Mouse (Mus musculus) forebrain, embryonic 16.5 days (tissue): ENCODE measurements around the gene Tktl1. TPM values are rescaled to one million over a fixed set of nuclear protein-coding genes. Genes with fewer than 3 reads are reported as not detected.

Source experiments
- ATAC-seq: fragments of 200-750 bp; cut with Nextera tagmentation; 2 replicates; pipeline ENCODE4 v1.8.0; 2017; ENCODE audit warnings: mild to moderate bottlenecking, moderate library complexity
- H3K27ac ChIP-seq: fragments of 300-500 bp; sonication (generic); 2 replicates; pipeline ENCODE4 v1.5.1; 2014; ENCODE audit warnings: low read length, control low read depth
- H3K27me3 ChIP-seq: fragments of 300-500 bp; sonication (generic); replicated peaks from 2 replicates; pipeline ENCODE4 v1.6.1; 2014; ENCODE audit warnings: low read length; ENCODE audit not compliant: control insufficient read depth, insufficient read depth
- H3K36me3 ChIP-seq: fragments of 300-500 bp; sonication (generic); 2 replicates; pipeline ENCODE4 v1.6.1; 2014; ENCODE audit not compliant: control insufficient read depth, insufficient read depth
- H3K4me1 ChIP-seq: fragments of 300-500 bp; sonication (generic); replicated peaks from 2 replicates; pipeline ENCODE4 v1.6.1; 2014; ENCODE audit warnings: low read length; ENCODE audit not compliant: control insufficient read depth, insufficient read depth
- H3K4me2 ChIP-seq: fragments of 300-500 bp; sonication (generic); 2 replicates; pipeline ENCODE4 v1.6.1; 2014; ENCODE audit warnings: mild to moderate bottlenecking, low read length, control low read depth
- H3K4me3 ChIP-seq: fragments of 300-500 bp; sonication (generic); replicated peaks from 2 replicates; pipeline ENCODE4 v1.5.1; 2014; ENCODE audit warnings: mild to moderate bottlenecking, low read length, control low read depth
- H3K9ac ChIP-seq: fragments of 300-500 bp; sonication (generic); replicated peaks from 2 replicates; pipeline ENCODE4 v1.6.1; 2014; ENCODE audit warnings: low read depth, low read length, control low read depth
- H3K9me3 ChIP-seq: fragments of 300-500 bp; sonication (generic); 2 replicates; pipeline ENCODE4 v1.6.1; 2016; ENCODE audit warnings: low read length; ENCODE audit not compliant: control insufficient read depth
- WGBS: fragments of 180-500 bp; shearing (Covaris S2); extraction: QIAGEN DNeasy Blood & Tissue Kit; methylation state at CpG from one replicate; pipeline ENCODE4 v1.1.7; 2014; 5-methylcytosine and 5-hydroxymethylcytosine counted together
- polyA plus RNA-seq: library from polyadenylated mRNA; unstranded; fragments of >200 nt; fragmentation: Nextera tagmentation; extraction: Ambion mirVana; gene quantifications from 2 replicates; pipeline ENCODE4 v1.2.1, GENCODE M21; 2015

Gene Tktl1
- polyA plus RNA-seq, 1 experiment from 2014 or later: not detected

GRCm38 (mm10) chrX:74254153-74254887, 77.3 kb downstream of the Tktl1 start, which contains the start of gene Emd:
Emd (plus strand) TSS chrX:74254687.
- WGBS: 25% methylated on average over 39 of the region's 39 CpGs

DNA sequence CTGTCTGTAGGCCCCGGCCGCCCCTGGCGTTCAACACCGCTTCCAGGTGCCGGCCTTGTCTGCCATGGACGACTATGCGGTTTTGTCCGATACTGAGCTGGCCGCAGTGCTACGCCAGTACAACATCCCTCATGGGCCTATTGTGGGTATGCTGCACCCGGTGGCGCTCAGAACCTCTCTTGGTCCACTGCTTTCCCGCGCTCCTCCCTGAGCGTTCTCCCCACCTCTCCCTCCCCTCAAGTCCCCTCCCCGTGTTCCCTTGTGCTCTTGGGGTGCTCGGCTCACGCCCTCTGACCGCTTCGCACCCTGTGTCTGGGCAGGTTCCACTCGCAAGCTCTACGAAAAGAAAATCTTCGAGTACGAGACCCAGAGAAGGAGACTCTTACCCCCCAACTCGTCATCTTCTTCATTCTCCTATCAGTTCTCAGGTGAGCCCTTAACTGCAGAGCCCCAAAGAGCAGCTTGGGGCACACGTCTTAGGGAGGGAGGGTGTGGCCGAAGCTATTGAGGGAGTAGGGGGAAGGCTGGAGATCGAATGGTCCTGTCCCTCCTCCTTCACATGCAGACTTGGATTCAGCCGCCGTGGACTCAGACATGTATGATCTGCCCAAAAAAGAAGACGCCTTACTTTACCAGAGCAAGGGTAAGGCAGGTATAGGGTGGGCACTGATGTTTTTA, 78.0 kb downstream of the Tktl1 start:
- Histone ChIP-seq H3K9ac (peak overlapping the region; percentile 71), H3K4me3 (peak overlapping the region; percentile 64), H3K36me3 (no peaks in the 10 kb centered on the region), H3K4me2 (peak overlapping the region; percentile 58), H3K9me3 (no peaks in the 10 kb centered on the region), H3K4me1 (peaks cover 6% of the 10 kb centered on the region), H3K27ac (peak overlapping the region; percentile 89), H3K27me3 (no peaks in the 10 kb centered on the region)
- 26% methylated on average over 29 of the region's 31 CpGs for WGBS
- ATAC-seq: peak; percentile 49; the same call in 1 of the 2 replicates

More at GRCm38 (mm10) chrX:74254153-74254887, 77.3 kb downstream of the Tktl1 start, which contains the start of gene Emd:
- Histone ChIP-seq H3K4me1 (peaks cover 6% of the 10 kb centered on the region), H3K4me2 (peak within 1 kb of the TSS; percentile 58), H3K27ac (peak within 1 kb of the TSS; percentile 89), H3K9ac (peak within 1 kb of the TSS; percentile 71), H3K36me3 (no peaks in the 10 kb centered on the region), H3K27me3 (no peaks in the 10 kb centered on the region), H3K4me3 (peak within 1 kb of the TSS; percentile 64), H3K9me3 (no peaks in the 10 kb centered on the region)
- peak; percentile 96 for ATAC-seq

DNA sequence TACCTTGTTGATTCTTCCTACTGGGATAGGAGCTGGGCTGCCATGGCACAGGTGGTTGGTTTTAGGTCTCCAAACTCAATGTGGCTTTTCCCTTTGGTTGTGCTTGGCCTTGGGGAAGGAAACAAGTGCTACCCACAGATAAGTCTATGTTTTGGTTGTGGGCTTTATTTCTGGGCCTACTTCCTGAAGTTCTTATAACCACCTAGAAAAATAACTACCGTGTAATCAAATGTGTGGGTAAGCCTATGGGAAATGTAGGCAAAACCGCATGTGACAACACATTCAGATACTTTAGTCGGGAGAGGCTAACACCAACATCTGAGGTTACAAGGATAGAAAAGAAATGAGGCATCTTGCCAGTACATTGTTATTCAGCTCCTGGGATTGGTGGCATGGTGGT, 80.7 kb downstream of the Tktl1 start:
- Histone ChIP-seq H3K9me3 (no peaks in the 10 kb centered on the region), H3K27ac (no peak overlapping the region), H3K36me3 (no peaks in the 10 kb centered on the region), H3K4me3 (no peak overlapping the region), H3K9ac (no peak overlapping the region), H3K4me2 (no peak overlapping the region), H3K27me3 (no peaks in the 10 kb centered on the region), H3K4me1 (peaks cover 6% of the 10 kb centered on the region)
- 95% methylated on average over 3 of the region's 3 CpGs for WGBS
- no peak for ATAC-seq

Other genes with a start within 250 kb of the Tktl1 start
- 6.7 and 10.3 TPM in 2 replicates for gene Renbp, start 246.4 kb upstream of the Tktl1 start, polyA plus RNA-seq
- 53.8 and 57.0 TPM in 2 replicates for gene Hcfc1, start 210.9 kb upstream of the Tktl1 start, polyA plus RNA-seq
- 39.8 and 40.8 TPM in 2 replicates for gene Irak1, start 153.3 kb upstream of the Tktl1 start, polyA plus RNA-seq
- gene Opn1mw, start 49.8 kb upstream of the Tktl1 start, polyA plus RNA-seq: not detected in 2 replicates
- 14.9 and 15.6 TPM in 2 replicates for gene Mecp2, start 41.9 kb upstream of the Tktl1 start, polyA plus RNA-seq
- not detected in 2 replicates for gene Tex28, start 9.4 kb upstream of the Tktl1 start, polyA plus RNA-seq
- 126 and 133 TPM in 2 replicates for gene Flna, start 72.6 kb downstream of the Tktl1 start, polyA plus RNA-seq
- 13.7 and 17.9 TPM in 2 replicates for gene Emd, start 77.4 kb downstream of the Tktl1 start, polyA plus RNA-seq
- gene Rpl10, start 93.6 kb downstream of the Tktl1 start, polyA plus RNA-seq: 482 and 489 TPM in 2 replicates
- 96.3 and 104 TPM in 2 replicates for gene Taz, start 104.7 kb downstream of the Tktl1 start, polyA plus RNA-seq
- 2.8 and 3.1 TPM in 2 replicates for gene Dnase1l1, start 105.1 kb downstream of the Tktl1 start, polyA plus RNA-seq
- 202 and 229 TPM in 2 replicates for gene Atp6ap1, start 119.8 kb downstream of the Tktl1 start, polyA plus RNA-seq
- gene Gdi1, start 127.7 kb downstream of the Tktl1 start, polyA plus RNA-seq: 950 and 1,103 TPM in 2 replicates
- 68.2 and 68.8 TPM in 2 replicates for gene Fam50a, start 135.8 kb downstream of the Tktl1 start, polyA plus RNA-seq
- 66.5 and 87.4 TPM in 2 replicates for gene Plxna3, start 151.8 kb downstream of the Tktl1 start, polyA plus RNA-seq
- gene Lage3, start 176.4 kb downstream of the Tktl1 start, polyA plus RNA-seq: 68.0 and 81.6 TPM in 2 replicates
- gene Ubl4a, start 196.0 kb downstream of the Tktl1 start, polyA plus RNA-seq: 75.8 and 76.8 TPM in 2 replicates
- gene Slc10a3, start 196.1 kb downstream of the Tktl1 start, polyA plus RNA-seq: 8.3 and 8.5 TPM in 2 replicates
- gene Fam3a, start 216.0 kb downstream of the Tktl1 start, polyA plus RNA-seq: 34.6 and 36.4 TPM in 2 replicates
- 19.8 and 25.8 TPM in 2 replicates for gene Ikbkg, start 216.0 kb downstream of the Tktl1 start, polyA plus RNA-seq